Mouse (Mus musculus): ENCODE results near the gene Sh3bp5l. TPM values are rescaled to one million over a fixed set of nuclear protein-coding genes. Genes with fewer than 3 reads are reported as not detected.
A peak's percentile ranks its signal among the peaks of the same experiment; 100 is the strongest.

The Sh3bp5l gene
- total and polyA plus RNA-seq, 3 experiments = 31.7 to 32.8 TPM; not detected in 1

- no peak for TF ChIP-seq ETS1 (IDR thresholded peaks at IDR 0.05; ENCODE audit: low read depth, low read length)
- TF ChIP-seq HCFC1 (IDR thresholded peaks at IDR 0.05; ENCODE audit: low read depth, low read length) = no peak
- no peak for TF ChIP-seq E2F4 (IDR thresholded peaks at IDR 0.05; ENCODE audit: borderline replicate concordance, low read depth, low read length)
- no peak for TF ChIP-seq TAL1 (IDR thresholded peaks at IDR 0.05; ENCODE audit: low read length)
- no peak for TF ChIP-seq USF2 (IDR thresholded peaks at IDR 0.05; ENCODE audit: borderline replicate concordance in 1 of 2, insufficient read depth in 1 of 2, low read depth in 1 of 2, low read length in 2 of 2)
- TF ChIP-seq CHD1 (IDR thresholded peaks at IDR 0.05; ENCODE audit: low read depth, low read length) = no peak
- no peak for TF ChIP-seq CTCF (IDR thresholded peaks at IDR 0.05 in 2 of 3, conservative IDR thresholded peaks at IDR 0.05 in 1 of 3; ENCODE audit: control insufficient read depth in 1 of 3, insufficient read depth in 1 of 3, low read depth in 2 of 3, low read length in 3 of 3, poor library complexity in 1 of 3, severe bottlenecking in 1 of 3)
- TF ChIP-seq MXI1 (IDR thresholded peaks at IDR 0.05; ENCODE audit: low read depth, low read length) = no peak
- no peak for TF ChIP-seq EP300 (IDR thresholded peaks at IDR 0.05; ENCODE audit: low read depth in 1 of 2, low read length in 2 of 2)
- TF ChIP-seq SMC3 (IDR thresholded peaks at IDR 0.05; ENCODE audit: low read depth, low read length) = no peak
- TF ChIP-seq POLR2AphosphoS2 (IDR thresholded peaks at IDR 0.05; ENCODE audit: low read length) = no peak
- Histone ChIP-seq H3K9me3 (replicated peaks; ENCODE audit: insufficient read depth, low read length) (no peaks in the 10 kb centered on the region), H3K4me1 (ENCODE audit: control insufficient read depth in 1 of 2, insufficient read depth in 2 of 2, low read length in 2 of 2) (peaks cover 17 to 53% of the 10 kb centered on the region in 2 experiments), H3K9ac (ENCODE audit: control insufficient read depth, low read depth, low read length, poor library complexity, severe bottlenecking) (peak overlapping the region; percentile 18), H3K4me3 (ENCODE audit: control insufficient read depth in 1 of 2, insufficient read depth in 1 of 2, low read depth in 2 of 2, low read length in 2 of 2) (peak overlapping the region in 1 of 2 experiments; percentile 15; a peak in 2 of 4 replicates), H3K36me3 (ENCODE audit: control insufficient read depth in 1 of 2, insufficient read depth in 2 of 2, low read length in 2 of 2) (peaks cover 0 to 32% of the 10 kb centered on the region in 2 experiments; a peak in 2 of 4 replicates), H3K27me3 (ENCODE audit: control insufficient read depth in 1 of 2, insufficient read depth in 2 of 2, low read length in 2 of 2) (no peaks in the 10 kb centered on the region), H3K79me2 (ENCODE audit: control insufficient read depth, insufficient read depth, low read length, poor library complexity) (no peaks in the 10 kb centered on the region), H3K27ac (ENCODE audit: control insufficient read depth, low read depth, low read length) (peak overlapping the region; percentile 84)
- peak; percentile 52 for DNase-seq (ENCODE audit: low read depth, low spot score)
Observed at GRCm38 (mm10) chr11:58353709-58354108, 23.2 kb downstream of the Sh3bp5l start.

- TF ChIP-seq GATA1 (IDR thresholded peaks at IDR 0.05; ENCODE audit: low read depth, low read length) (peak; percentile 33; the same call in 1 of the 2 replicates), MEF2A (IDR thresholded peaks at IDR 0.05; ENCODE audit: extremely low read depth, insufficient replicate concordance, low read depth, low read length, poor library complexity, severe bottlenecking) (no peak)
- H3K27ac ChIP-seq (ENCODE audit: control insufficient read depth, low read depth, low read length) = no peak overlapping the region
Observed at GRCm38 (mm10) chr11:58354476-58354875, 24.0 kb downstream of the Sh3bp5l start.

GRCm38 (mm10) chr11:58354927-58355326 is 24.4 kb downstream of the Sh3bp5l start:
- no peak overlapping the region for H3K4me3 ChIP-seq (ENCODE audit: control insufficient read depth in 1 of 2, insufficient read depth in 1 of 2, low read depth in 2 of 2, low read length in 2 of 2)
- no peaks in the 10 kb centered on the region for H3K9me3 ChIP-seq (replicated peaks; ENCODE audit: insufficient read depth, low read length)
- TF ChIP-seq JUND (IDR thresholded peaks at IDR 0.05; ENCODE audit: low read depth, low read length) (no peak), ZNF384 (IDR thresholded peaks at IDR 0.05; ENCODE audit: low read depth, low read length) (no peak), MAFK (IDR thresholded peaks at IDR 0.05; ENCODE audit: borderline replicate concordance, low read depth, low read length) (no peak), USF2 (IDR thresholded peaks at IDR 0.05; ENCODE audit: borderline replicate concordance in 1 of 2, insufficient read depth in 1 of 2, low read depth in 1 of 2, low read length in 2 of 2) (no peak), NRF1 (IDR thresholded peaks at IDR 0.05; ENCODE audit: insufficient read depth, low read depth, low read length, poor library complexity, severe bottlenecking) (no peak), TAL1 (IDR thresholded peaks at IDR 0.05; ENCODE audit: low read length) (no peak)
- no peak overlapping the region for H3K27ac ChIP-seq (ENCODE audit: control insufficient read depth, low read depth, low read length)
- peaks cover 17 to 53% of the 10 kb centered on the region in 2 experiments for H3K4me1 ChIP-seq (ENCODE audit: control insufficient read depth in 1 of 2, insufficient read depth in 2 of 2, low read length in 2 of 2)
- no peak overlapping the region for H3K9ac ChIP-seq (ENCODE audit: control insufficient read depth, low read depth, low read length, poor library complexity, severe bottlenecking)
- no peaks in the 10 kb centered on the region for H3K79me2 ChIP-seq (ENCODE audit: control insufficient read depth, insufficient read depth, low read length, poor library complexity)
- H3K27me3 ChIP-seq (ENCODE audit: control insufficient read depth in 1 of 2, insufficient read depth in 2 of 2, low read length in 2 of 2) = no peaks in the 10 kb centered on the region
- DNase-seq (ENCODE audit: low read depth, low spot score) = no peak
- peaks cover 0 to 32% of the 10 kb centered on the region in 2 experiments; a peak in 2 of 4 replicates for H3K36me3 ChIP-seq (ENCODE audit: control insufficient read depth in 1 of 2, insufficient read depth in 2 of 2, low read length in 2 of 2)

More at GRCm38 (mm10) chr11:58354476-58354875, 24.0 kb downstream of the Sh3bp5l start:
- H3K36me3 ChIP-seq (ENCODE audit: control insufficient read depth in 1 of 2, insufficient read depth in 2 of 2, low read length in 2 of 2) = peaks cover 0 to 32% of the 10 kb centered on the region in 2 experiments; a peak in 2 of 4 replicates
- peaks cover 17 to 53% of the 10 kb centered on the region in 2 experiments for H3K4me1 ChIP-seq (ENCODE audit: control insufficient read depth in 1 of 2, insufficient read depth in 2 of 2, low read length in 2 of 2)
- no peak overlapping the region for H3K4me3 ChIP-seq (ENCODE audit: control insufficient read depth in 1 of 2, insufficient read depth in 1 of 2, low read depth in 2 of 2, low read length in 2 of 2)
- no peaks in the 10 kb centered on the region for H3K9me3 ChIP-seq (replicated peaks; ENCODE audit: insufficient read depth, low read length)
- H3K27me3 ChIP-seq (ENCODE audit: control insufficient read depth in 1 of 2, insufficient read depth in 2 of 2, low read length in 2 of 2) = no peaks in the 10 kb centered on the region
- no peaks in the 10 kb centered on the region for H3K79me2 ChIP-seq (ENCODE audit: control insufficient read depth, insufficient read depth, low read length, poor library complexity)
- DNase-seq (ENCODE audit: low read depth, low spot score) = peak; percentile 23
- no peak overlapping the region for H3K9ac ChIP-seq (ENCODE audit: control insufficient read depth, low read depth, low read length, poor library complexity, severe bottlenecking)
